Mouse (Mus musculus) heart, adult 9 months (tissue): Measurements from ENCODE around the gene Sugp1.
"Not testable (repeated sequence)": the region's sequence is repeated elsewhere in the genome, so short reads cannot be mapped to it uniquely, and the experiment has no call there.

Source experiments
- DNase-seq, 2 experiments: peaks; one replicate each; pipeline ENCODE4 v3.0.0; 2022; ENCODE audit warnings: low spot score in 2 of 2

The Sugp1 gene

DNA sequence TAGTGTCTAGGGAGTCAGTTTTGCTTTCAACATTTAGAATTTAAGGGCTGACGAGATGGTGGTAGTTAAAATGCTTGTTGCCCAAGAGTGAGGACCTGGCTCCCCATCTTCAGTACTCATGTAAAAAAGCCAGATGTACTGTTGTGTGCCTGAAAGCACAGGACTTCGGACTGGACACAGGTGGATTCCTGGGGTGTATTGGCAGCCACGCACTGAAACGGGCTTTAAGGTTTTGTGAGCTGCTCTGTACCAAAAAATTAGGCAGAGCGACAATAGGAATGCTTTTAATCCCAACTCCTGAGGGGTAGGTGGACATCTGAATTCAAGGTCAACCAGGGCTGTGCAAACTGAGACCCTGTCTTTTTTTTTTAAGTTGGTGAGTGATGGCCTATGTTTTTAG lies 1.4 kb downstream of the Sugp1 start:
- no peak for DNase-seq

DNA sequence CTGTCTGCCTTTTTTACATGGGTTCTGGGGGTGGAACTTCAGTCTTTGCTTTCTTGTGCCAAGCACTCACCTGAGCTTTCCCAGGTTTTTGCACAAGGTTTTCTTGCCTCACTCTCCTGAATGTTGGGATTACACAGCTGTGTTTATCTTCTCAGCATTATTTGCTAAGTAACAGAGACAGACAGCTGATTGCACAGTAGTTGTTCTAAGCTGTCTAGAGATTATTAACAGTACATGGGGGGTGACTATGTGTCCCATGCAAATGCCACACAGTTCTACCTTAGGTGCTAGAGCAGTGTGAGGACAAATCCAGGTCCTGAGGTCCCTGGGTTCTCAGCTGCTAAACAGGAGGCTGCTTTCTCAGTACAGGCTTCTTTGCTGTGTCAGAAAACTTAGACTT lies 7.0 kb downstream of the Sugp1 start:
- no peak for DNase-seq

DNA sequence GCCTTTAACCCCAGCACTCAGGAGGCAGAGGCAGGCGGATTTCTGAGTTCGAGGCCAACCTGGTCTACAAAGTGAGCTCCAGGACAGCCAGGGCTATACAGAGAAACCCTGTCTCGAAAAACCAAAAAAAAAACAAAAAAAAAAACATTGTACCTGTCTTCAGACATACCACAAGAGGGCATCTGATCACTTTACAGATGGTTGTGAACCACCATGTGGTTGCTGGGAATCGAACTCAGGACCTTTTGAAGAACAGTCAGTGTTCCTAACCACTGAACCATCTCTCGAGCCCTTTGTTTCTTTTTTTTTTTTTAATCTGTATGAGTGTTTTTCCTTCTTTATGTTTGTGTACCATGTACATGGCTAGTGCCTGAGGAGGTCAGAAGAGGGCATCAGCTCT lies 7.8 kb downstream of the Sugp1 start:
- not testable (repeated sequence) for DNase-seq

DNA sequence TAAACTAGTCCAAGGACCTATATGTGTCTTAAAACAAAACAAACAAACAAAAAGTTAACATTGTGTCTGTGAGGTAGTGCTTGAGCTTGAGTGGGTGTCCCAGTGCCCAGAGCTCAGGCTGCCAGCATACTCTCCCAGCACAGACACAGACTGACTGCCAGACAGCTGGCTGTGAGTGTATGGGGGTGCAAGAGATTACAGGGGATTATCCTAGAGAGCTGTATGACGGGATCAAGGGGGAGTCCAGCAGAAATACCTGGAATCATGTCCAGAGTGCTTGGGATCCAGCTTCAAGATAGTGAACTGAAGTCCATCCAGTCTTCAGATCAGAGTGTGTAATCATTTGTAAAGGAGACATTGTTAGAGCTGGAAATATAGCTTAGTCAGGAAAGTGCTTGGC lies 15.1 kb downstream of the Sugp1 start:
- no peak for DNase-seq

DNA sequence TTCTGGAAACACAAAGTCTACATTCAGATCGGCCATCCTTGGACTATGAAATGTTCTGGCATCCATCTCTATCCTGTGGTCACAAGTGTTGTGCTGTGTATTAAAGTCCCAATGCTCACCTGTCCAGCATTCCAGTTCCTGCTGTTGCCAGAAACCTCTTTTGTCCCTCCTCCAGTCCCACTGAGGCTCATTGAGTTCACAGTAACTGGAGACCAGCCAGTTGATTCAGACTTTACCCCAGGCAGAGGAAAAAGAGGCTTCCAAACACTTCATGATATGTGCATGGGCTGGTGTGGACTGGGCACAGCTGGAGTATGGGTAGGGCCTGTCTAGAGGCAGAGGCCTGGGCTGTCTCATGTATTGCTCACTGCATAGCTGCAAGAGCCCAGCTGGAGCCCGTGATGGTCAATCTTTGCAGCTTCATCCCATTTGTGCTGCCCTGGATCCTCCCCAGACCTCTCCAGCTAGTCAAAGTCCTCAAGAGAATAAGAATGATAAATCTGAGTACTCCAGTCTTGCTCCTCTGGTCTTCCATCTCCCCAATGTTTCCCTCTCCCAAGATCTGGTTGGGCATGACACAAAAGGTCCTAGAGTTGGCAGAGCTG lies 29.3 kb downstream of the Sugp1 start:
- no peak for DNase-seq

DNA sequence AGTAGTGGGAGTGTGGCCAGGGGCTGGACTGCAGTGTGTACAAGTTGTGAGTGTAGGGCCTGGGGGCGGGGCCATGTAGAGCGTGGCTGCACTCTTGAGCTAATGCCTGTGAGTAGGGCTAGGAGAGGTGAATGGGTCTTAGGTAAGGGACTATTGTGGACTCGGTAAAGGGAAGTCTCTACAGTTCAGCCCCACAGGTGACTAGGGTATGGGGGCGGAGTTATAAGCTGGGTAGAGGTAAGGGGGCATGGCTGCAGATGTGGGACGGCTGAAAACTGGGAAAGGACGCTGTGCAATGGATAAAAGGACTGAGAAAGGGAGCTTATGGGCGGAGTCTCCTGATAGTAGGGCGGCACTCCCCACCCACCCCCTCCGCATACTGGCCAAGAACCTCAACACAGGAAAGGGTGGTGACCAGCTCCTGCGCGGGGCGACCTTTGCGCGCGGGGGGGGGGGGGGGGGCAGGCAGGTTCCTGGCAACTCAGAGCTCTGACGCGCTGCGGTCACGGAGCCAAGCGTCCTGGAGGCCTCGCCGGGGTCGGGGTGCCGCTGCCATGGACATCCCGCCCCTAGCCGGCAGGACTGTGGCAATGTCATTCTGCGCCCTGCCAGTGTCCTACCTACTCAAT lies 29.9 kb downstream of the Sugp1 start, which contains the start of gene Tm6sf2:
Gene Tm6sf2, plus strand, starts transcription at position 484 of the 629 bp plus-strand sequence.
- DNase-seq: peak; percentile 28 to 35

DNA sequence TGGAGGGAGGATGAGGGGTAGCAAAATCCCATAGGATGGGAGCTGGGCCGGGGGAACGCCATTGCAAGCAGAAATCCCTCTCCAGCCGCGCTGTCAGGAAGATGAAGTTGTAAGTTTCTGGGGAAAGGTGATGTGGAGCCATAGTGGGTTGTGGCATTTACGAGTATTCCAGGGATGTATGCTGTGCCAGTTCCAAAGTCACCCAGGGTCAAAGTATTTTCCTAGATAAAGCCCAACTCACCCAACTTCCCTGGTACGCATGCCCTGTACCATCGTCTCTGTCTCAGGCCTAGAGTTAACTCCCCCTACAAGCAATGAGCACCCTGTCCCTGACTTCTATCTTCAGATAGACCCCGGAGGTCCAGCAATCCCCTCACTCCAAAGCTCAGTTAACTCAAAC lies 30.5 kb downstream of the Sugp1 start:
- peak in 1 of 2 experiments; percentile 3 for DNase-seq

DNA sequence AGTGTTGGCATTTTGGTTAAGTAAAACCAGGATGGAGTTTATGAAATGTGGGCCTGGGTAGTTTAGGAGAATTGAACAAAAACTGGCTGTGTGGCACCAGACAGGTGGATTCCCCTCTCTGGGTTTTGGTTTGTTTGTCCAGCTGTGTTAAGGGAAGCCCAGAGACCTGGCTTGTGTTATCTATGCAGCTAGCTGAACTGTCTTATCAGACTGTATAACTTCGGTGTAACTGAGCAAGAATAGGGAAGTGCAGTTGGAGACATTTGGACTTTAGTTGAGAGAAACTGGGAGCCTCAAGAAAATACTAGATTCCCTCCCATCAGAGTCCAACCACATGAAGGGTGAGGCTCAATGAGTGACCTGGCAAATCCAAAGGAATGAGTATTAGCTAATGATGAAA lies 31.1 kb downstream of the Sugp1 start:
- DNase-seq: no peak

DNA sequence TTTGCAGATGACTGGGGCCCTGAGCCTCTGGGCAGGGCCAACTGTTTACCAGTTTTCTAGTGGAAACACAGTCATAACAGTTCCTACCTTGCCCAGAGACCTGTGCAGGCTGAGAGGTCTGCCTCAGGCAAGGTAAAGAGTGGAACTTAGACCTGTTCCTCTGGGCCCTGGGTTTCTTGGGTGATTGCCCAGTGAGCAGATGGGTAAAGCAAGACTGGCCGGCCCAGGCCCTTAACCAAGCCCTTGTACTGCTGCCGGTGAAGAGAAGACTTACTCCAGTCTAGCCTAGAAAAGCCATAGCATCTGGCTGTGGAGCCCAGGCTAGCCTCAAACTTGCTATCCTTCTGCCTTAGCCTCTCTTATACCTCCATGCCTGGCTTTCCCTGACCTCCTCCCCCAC lies 39.4 kb downstream of the Sugp1 start:
- no peak for DNase-seq

DNA sequence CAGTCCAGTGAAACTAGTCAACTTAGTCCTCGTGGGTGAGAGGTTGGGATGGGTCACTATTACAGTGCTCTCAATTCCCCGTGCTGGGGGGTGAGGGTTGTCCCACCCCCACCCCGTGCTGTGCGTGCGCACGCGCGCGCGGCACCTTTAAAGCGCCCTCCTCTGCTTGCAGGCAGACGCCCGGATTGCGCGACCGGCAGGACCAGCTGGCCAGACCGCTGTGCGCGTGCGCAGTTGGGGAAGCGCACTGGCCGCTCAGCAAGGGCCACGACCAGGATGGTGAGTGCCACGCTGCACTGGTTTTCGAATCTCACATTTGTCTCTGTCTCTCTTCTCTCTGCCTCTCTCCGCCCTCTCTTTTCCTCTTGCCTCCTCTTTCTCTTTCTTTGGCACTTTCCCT lies 40.7 kb downstream of the Sugp1 start, which contains the start of gene Hapln4:
Gene Hapln4, plus strand, starts transcription at position 173 of the 400 bp plus-strand sequence.
- no peak for DNase-seq

DNA sequence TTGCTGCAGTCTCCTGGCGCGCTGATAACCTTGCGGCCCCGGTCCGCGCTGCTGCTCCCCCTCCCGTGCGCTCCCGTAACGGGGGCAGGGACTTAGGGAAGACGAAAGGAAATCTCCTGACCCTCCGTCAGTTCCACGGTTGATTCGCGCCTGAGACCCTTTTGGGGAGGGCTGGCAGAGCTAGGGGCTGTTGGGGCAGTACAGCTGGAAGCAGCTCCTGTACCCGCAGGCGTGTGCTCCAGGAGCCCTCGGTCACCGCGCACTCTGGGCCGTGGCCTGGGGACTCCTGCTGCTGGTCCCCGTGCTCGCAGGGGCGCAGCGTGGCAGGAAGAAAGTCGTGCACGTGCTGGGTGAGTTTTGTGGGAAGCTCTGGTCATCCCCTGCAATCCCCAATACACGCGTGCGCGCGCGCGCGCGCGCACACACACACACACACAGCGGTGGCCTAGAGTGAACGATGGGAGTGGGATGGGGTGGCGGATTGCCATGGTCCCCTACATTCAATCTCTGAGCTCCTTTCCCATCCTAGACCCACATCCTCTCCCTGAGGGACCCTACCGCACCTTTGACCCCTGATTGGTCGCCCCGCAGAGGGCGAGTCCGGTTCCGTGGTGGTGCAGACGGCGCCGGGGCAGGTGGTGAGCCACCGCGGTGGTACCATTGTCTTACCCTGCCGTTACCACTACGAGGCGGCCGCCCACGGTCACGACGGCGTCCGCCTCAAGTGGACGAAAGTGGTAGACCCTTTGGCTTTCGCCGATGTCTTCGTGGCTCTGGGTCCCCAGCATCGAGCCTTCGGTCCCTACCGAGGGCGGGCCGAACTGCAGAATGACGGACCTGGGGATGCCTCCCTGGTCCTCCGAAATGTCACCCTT lies 41.8 kb downstream of the Sugp1 start:
- DNase-seq: no peak

DNA sequence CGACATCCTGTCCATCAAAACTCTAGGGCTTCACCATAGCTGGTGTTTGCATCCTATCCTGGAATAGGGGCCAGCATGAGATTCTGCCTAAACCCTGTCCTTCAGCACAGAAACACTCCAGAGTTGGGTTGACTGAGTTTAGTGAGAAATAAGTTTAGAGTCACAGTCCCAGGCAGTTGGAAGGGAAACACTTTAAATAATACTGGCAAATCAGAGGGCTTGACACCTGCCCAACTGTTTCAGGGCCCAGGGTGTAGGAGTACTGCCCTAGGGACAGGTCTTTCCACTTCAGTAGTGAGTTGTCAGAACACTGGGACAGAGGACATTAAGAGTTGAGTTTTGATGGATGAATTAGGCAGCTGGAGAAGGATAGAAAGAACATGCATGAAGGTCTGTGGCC lies 43.5 kb downstream of the Sugp1 start:
- DNase-seq: no peak

DNA sequence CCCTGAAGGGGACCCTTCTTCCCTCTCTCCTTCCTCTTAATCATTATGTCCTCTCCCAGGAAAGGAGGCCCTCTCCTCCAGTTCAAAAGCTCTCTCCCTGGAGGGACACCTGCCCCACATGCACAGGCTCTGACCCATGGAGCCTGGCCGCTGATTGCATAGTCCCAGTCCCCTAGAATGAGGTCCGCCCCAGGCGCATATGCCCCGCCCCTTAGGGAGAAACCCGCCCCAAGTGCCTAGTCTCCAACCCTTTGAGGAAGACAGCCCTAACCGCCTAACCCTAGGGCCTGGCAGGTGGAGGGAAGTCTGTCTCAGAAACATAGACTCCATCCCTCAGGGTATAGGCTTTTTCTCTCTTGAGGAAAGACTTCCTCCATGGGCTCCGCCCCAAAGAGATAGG lies 44.6 kb downstream of the Sugp1 start:
- DNase-seq: no peak

DNA sequence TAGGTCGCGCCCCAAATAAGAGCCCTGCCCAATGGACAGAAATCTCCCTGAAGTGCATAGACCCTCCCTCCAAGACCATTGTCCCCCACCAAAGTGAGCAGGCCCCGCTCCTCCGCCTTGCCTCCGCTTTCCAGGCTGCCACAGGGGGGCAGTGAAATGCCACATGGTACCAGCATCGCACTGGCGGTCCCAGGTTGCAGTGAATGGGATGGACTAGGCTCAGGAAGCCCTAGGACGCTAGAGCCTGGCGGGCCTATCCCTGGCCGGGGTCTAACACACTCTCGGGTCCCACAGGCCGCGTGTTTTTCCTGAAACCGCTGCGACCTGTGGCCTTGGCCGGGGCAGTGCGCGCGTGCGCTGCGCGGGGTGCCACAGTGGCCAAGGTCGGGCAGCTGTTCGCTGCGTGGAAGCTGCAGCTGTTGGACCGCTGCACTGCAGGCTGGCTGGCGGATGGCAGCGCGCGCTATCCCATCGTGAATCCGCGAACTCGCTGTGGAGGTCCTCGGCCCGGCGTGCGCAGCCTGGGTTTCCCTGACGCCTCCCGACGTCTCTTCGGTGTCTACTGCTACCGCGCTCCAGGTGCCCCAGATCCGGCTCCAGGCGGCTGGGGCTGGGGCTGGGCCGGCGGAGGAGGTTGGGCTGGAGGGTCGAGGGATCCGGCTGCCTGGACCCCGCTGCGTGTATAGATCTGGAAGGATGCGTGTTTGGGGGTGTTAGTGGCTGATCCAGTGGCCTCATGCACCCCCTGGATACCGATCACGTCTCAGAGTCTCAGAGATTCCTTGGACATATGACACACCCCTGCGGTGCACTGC lies 45.4 kb downstream of the Sugp1 start:
- DNase-seq: no peak

DNA sequence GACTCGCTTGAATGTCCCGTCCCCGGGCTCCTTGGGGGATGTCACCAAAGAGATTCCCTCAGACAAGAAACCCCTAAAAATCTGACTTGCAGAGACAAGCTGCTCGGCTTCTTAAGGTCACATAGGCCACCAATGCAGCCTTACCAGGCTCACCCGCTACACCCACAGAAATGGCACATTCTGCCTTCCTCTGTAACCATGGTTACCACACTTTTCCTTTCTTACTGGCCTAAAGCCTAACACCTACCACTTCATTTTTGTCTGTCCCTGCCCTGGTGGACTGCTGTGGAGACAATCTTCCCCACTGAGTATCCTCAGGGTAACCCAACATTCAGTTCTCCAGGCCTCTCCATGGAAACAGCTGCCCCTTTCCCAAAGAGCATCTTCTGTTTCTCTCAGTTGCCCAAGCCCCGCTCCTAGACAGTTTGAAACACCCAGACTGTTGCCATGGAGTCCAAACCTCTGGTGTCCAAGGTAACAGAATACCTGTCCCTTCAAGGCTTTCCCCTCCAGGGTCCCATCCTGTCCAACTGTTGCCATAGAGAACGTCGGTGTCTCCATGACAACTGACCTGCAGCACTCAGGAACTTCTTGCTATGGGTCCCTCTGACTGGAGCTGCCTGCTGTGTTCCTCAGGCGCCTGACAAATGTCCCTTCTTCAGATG lies 46.8 kb downstream of the Sugp1 start:
- no peak for DNase-seq

DNA sequence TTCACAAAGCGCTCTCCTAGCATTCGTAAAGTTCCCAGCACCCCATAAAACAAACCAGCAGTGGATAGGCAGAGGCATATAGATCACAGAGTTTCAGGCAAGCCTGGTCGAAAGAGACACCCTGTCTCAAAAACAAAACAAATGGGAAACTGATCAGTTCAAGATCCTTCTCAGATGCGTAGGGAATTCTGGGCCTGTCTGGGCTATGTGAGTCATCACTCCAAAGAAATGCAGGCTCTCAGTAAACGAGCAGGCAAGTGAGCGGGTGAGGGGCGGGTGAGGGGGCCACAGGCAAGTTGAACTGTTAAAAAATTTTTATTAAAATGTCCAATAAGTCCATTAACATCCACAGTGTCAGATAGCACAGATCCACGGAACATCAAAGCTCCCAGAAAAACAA lies 50.2 kb downstream of the Sugp1 start:
- no peak for DNase-seq

DNA sequence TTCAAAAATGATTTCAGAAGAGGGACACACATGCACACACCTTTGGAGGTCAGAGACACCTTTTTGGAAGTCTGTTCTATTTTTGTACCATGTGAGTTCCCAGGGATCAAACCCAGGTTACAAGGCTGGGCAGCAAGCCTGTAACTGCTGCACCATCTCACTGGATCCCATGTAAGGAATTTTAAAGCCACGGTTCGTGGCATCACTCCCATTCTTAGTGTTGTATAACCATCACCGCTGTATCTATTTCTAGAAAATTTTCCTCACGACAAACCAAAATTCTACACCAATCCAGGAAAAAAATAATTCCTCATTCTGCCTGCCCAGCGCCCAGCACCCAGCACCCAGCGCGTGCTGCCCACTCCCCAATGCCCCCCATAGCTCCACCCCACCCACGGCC lies 56.7 kb downstream of the Sugp1 start:
- DNase-seq: no peak

DNA sequence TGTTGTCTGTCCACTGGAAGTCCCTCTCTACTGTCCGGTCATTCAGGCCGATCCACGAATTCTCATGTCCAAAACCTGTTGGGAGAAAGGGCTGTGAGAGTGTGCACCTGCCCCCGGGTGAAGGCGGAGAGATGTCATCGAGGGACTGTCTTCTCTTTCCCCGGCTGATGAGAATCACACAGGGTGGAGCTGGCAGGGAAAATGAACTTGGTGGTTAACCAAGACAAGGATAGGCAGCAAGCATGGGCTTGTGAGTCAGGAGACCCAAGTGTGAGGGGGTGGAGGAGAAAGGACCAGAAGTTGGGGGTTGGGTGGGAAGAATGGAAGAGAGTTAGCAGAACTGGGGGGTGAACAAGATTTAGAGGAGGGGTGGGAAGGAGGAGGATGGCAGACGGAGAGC lies 57.6 kb downstream of the Sugp1 start:
- DNase-seq: no peak

DNA sequence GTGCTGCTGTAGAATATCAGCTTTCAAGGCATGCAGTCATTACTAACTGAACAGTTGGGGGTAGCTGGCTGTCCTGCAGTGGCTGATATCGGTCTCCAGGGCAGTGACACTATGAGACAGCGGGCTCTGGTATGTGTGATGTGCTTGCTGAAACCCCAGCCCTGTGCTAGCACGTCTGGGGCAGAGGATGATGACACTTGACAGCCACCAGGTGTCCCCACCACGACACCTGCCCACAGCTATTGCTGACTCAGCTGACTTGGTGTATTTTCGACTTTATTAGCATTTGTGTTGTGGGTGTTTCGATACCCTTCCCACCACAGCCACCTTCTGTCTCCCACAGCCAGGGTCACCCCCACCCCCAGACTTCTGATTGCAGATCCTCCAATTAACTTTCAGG lies 61.9 kb downstream of the Sugp1 start:
- no peak for DNase-seq

DNA sequence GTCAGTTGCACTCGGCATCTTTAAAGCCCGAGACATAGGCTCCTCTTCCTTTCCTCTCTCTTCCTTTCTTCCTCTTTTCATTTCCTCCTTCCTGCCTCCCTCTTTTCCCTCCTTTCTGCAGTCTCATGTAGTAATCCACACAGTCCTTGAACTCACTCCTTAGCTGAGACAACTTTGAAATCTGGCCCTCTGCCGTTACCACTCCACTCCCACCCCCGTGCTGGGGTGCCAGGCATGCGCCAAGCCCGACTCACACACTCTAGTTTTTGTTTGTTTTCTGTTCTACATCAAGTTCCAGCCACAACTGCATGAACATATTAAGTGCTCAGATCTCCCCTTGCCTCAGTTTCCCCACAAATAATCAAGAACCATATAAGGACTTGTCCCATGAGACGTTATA lies 62.3 kb downstream of the Sugp1 start:
- DNase-seq: no peak

DNA sequence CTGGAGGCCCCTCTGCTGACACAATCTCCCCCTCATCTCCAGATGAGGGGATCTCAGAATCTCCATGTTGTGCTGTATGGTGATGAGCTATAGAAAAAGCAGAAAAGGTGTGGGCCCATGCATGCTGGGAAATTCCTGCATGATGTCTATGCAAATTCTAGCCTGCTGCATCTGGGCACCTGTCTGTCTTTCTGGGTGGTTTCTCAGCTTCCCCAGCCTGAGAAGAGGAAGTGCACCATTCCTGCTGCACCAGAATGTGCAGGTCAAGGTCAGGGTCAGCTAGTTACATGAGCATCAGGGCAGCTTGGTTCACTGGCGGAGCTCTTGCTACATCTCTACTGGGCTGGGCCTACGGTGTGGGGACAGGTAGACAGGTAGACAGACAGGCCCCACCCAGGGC lies 67.8 kb downstream of the Sugp1 start:
- DNase-seq: no peak
